In the genomic region with DNA sequence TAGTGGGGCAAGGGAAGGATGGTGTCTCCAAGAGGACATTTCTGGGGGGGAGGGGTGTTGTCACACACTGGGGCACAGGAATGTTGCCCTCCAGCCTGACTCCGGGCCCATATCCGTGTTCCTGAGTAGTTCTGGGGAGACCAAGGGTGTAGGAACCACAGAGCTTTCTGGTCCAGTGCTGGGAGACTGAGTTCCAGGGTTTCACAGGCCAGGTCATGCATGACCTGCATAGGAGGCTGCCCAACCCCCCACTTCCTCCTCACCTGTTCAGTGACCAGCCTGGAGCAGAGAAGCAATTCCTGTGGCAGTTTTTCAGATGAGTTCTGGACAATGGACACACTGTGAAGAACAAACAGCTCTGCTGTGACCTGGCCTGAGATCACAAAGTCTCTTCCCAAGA, we compare ENCODE assay signal across 24 mouse cellular contexts. TPM values are rescaled to one million over a fixed set of nuclear protein-coding genes. Genes with fewer than 3 reads are reported as not detected.
DNase-seq lines count a peak whose midpoint lies in the region; ATAC-seq lines count a peak whose summit lies in the region.
"Had no signal": no experiment of that assay in that cellular context is flagged by ENCODE, and none has a peak within 500 bp of the region (broad histone marks: within the 10 kb centered on the region; RNA-seq: fewer than 3 reads in every experiment).

No protein-coding gene starts in this region.

- H3K4me3 ChIP-seq in embryonic facial prominence, embryonic 13.5 days: no peak overlapping the region
- H3K4me3 ChIP-seq in liver, embryonic 11.5 days (ENCODE audit: low read depth, low read length): no peak overlapping the region
- H3K4me3 ChIP-seq in heart, embryonic 11.5 days (ENCODE audit: low read depth, low read length): no peak overlapping the region
- H3K4me3 ChIP-seq: forebrain, embryonic 15.5 days; hindbrain, embryonic 13.5 days; limb, embryonic 13.5 days; liver, embryonic 13.5 days; stomach, embryonic 15.5 days had no signal

- DNase-seq in kidney, adult 8-10 months: peak; percentile 74 to 77
- DNase-seq in kidney, postnatal 10 days: peak; percentile 75
- no peak for DNase-seq in left cerebral cortex, adult 11 months (ENCODE audit: low spot score)
- no peak for DNase-seq in embryo, embryonic 9.5 days (ENCODE audit: extremely low spot score)
- DNase-seq in liver, embryonic 11.5 days (ENCODE audit: low spot score): no peak
- DNase-seq: adrenal gland, postnatal 10 days; cerebellum, adult 2 months; cerebellum, postnatal 36 days; embryo, embryonic 11 days; gastrocnemius, postnatal 10 days; heart, adult 11 months; liver, embryonic 13.5 days; lung, adult 2 months; lung, postnatal 14 days; right cerebral cortex, adult 18-20 months; right cerebral cortex, postnatal 4 days; thymus, adult 2 months had no signal

- H3K4me1 ChIP-seq in embryonic facial prominence, embryonic 13.5 days: peaks cover 46% of the 10 kb centered on the region
- peaks cover 18% of the 10 kb centered on the region for H3K4me1 ChIP-seq in liver, embryonic 11.5 days (replicated peaks; ENCODE audit: control insufficient read depth, insufficient read depth, low read length)
- 0 out of 2 replicates have a peak, but pooled peaks cover 4% of the 10 kb centered on the region for H3K4me1 ChIP-seq in heart, embryonic 11.5 days (ENCODE audit: control insufficient read depth, insufficient read depth, low read length)

- no peak overlapping the region for H3K4me2 ChIP-seq in embryonic facial prominence, embryonic 13.5 days
- H3K4me2 ChIP-seq in liver, embryonic 11.5 days: no peak overlapping the region
- H3K4me2 ChIP-seq in heart, embryonic 11.5 days: no peak overlapping the region
- H3K4me2 ChIP-seq: forebrain, embryonic 15.5 days; hindbrain, embryonic 13.5 days; limb, embryonic 13.5 days; liver, embryonic 13.5 days; midbrain, embryonic 11.5 days; stomach, embryonic 15.5 days had no signal

- no peaks in the 10 kb centered on the region for H3K27me3 ChIP-seq in embryonic facial prominence, embryonic 13.5 days
- no peaks in the 10 kb centered on the region for H3K27me3 ChIP-seq in liver, embryonic 11.5 days (replicated peaks; ENCODE audit: control insufficient read depth, insufficient read depth, low read length)
- H3K27me3 ChIP-seq in heart, embryonic 11.5 days (ENCODE audit: control insufficient read depth, insufficient read depth, low read length): no peaks in the 10 kb centered on the region
- H3K27me3 ChIP-seq: forebrain, embryonic 15.5 days; hindbrain, embryonic 13.5 days; limb, embryonic 13.5 days; liver, embryonic 13.5 days; stomach, embryonic 15.5 days had no signal

- no peaks in the 10 kb centered on the region for H3K36me3 ChIP-seq in embryonic facial prominence, embryonic 13.5 days
- no peaks in the 10 kb centered on the region for H3K36me3 ChIP-seq in liver, embryonic 11.5 days (ENCODE audit: control insufficient read depth, insufficient read depth, low read length)
- no peaks in the 10 kb centered on the region for H3K36me3 ChIP-seq in heart, embryonic 11.5 days (ENCODE audit: control insufficient read depth, insufficient read depth, low read length)
- H3K36me3 ChIP-seq: forebrain, embryonic 15.5 days; hindbrain, embryonic 13.5 days; limb, embryonic 13.5 days; stomach, embryonic 15.5 days had no signal

- no peaks in the 10 kb centered on the region for H3K9me3 ChIP-seq in embryonic facial prominence, embryonic 13.5 days
- no peaks in the 10 kb centered on the region for H3K9me3 ChIP-seq in liver, embryonic 11.5 days (ENCODE audit: control insufficient read depth, low read length)
- H3K9me3 ChIP-seq in heart, embryonic 11.5 days (replicated peaks; ENCODE audit: control insufficient read depth, low read length): no peaks in the 10 kb centered on the region
- H3K9me3 ChIP-seq: forebrain, embryonic 15.5 days; hindbrain, embryonic 13.5 days; limb, embryonic 13.5 days; liver, embryonic 13.5 days; stomach, embryonic 15.5 days had no signal

- no peak overlapping the region for H3K27ac ChIP-seq in embryonic facial prominence, embryonic 13.5 days
- no peak overlapping the region for H3K27ac ChIP-seq in liver, embryonic 11.5 days (ENCODE audit: low read depth, low read length)
- no peak overlapping the region for H3K27ac ChIP-seq in heart, embryonic 11.5 days (ENCODE audit: low read depth, low read length)
- H3K27ac ChIP-seq: forebrain, embryonic 15.5 days; hindbrain, embryonic 13.5 days; limb, embryonic 13.5 days; stomach, embryonic 15.5 days had no signal

- WGBS in embryonic facial prominence, embryonic 13.5 days: 85% methylated on average over 2 of the region's 2 CpGs
- 74% methylated on average over 2 of the region's 2 CpGs for WGBS in liver, embryonic 11.5 days
- WGBS in heart, embryonic 11.5 days (ENCODE audit: insufficient replicate concordance): 67% methylated on average over 2 of the region's 2 CpGs

- 0 out of 2 replicates have a peak overlapping the region, but pooled peaks have one; percentile 7 for H3K9ac ChIP-seq in embryonic facial prominence, embryonic 13.5 days
- no peak overlapping the region for H3K9ac ChIP-seq in liver, embryonic 11.5 days (ENCODE audit: low read depth, low read length)
- H3K9ac ChIP-seq in heart, embryonic 11.5 days (ENCODE audit: low read depth, low read length): no peak overlapping the region
- H3K9ac ChIP-seq: forebrain, embryonic 15.5 days; limb, embryonic 13.5 days; liver, embryonic 13.5 days; stomach, embryonic 15.5 days had no signal

- ATAC-seq in embryonic facial prominence, embryonic 13.5 days (ENCODE audit: insufficient number of reproducible peaks, insufficient read depth, low FRiP score, low TSS enrichment, low read depth): no peak
- ATAC-seq in liver, embryonic 11.5 days (replicated peaks; ENCODE audit: low FRiP score): no peak
- ATAC-seq in heart, embryonic 11.5 days (replicated peaks; ENCODE audit: insufficient number of reproducible peaks, low FRiP score, low TSS enrichment): no peak
- ATAC-seq: forebrain, embryonic 15.5 days had no signal

RNA-seq across cellular contexts. Expression of a gene that starts 19.8 kb away (rescaled TPM):
- polyA plus RNA-seq in embryonic facial prominence, embryonic 13.5 days (2015; fragmentation: Nextera tagmentation; extraction: Ambion mirVana): 34.8 and 40.4 TPM in 2 replicates
- polyA plus RNA-seq in liver, embryonic 11.5 days (2014; fragmentation: Nextera tagmentation; extraction: Ambion mirVana): 16.5 and 16.9 TPM in 2 replicates
- polyA plus RNA-seq in heart, embryonic 11.5 days (2014; fragmentation: Nextera tagmentation; extraction: Ambion mirVana): 10.6 and 14.3 TPM in 2 replicates

Comparison
In these comparisons a context has a peak if more than half of its experiments do, and no peak if none do; other contexts are left out.
1. DNase-seq: peak in kidney, adult 8-10 months (2 of 2) and kidney, postnatal 10 days (single experiment); none in left cerebral cortex, adult 11 months (single experiment), embryo, embryonic 9.5 days (single experiment) and liver, embryonic 11.5 days (single experiment).